Mouse (Mus musculus) C2C12 (cell line): Measurements from ENCODE around the gene Lrrc4c.

Experiments
- CEBPB ChIP-seq: IDR thresholded peaks from one replicate; pipeline ENCODE4 v1.6.1; 2011; ENCODE audit warnings: low read depth, mild to moderate bottlenecking, control low read depth, moderate library complexity
- CTCF ChIP-seq: IDR thresholded peaks from one replicate; pipeline ENCODE4 v1.5.1; 2011; ENCODE audit not compliant: control insufficient read depth, insufficient read depth, insufficient read length
- MAX ChIP-seq: IDR thresholded peaks from one replicate; pipeline ENCODE4 v1.6.1; 2011; ENCODE audit warnings: mild to moderate bottlenecking, control low read depth
- MYOD1 ChIP-seq: IDR thresholded peaks from one replicate; pipeline ENCODE4 v1.6.1; 2011; ENCODE audit warnings: low read depth; ENCODE audit not compliant: control insufficient read depth, insufficient read length
- MYOG ChIP-seq: IDR thresholded peaks from one replicate; pipeline ENCODE4 v1.6.1; 2011; ENCODE audit not compliant: control insufficient read depth, insufficient read length; ENCODE audit errors: extremely low read depth
- USF1 ChIP-seq: IDR thresholded peaks from one replicate; pipeline ENCODE4 v1.6.1; 2011; ENCODE audit warnings: low read depth, mild to moderate bottlenecking, control low read depth, moderate library complexity

DNA sequence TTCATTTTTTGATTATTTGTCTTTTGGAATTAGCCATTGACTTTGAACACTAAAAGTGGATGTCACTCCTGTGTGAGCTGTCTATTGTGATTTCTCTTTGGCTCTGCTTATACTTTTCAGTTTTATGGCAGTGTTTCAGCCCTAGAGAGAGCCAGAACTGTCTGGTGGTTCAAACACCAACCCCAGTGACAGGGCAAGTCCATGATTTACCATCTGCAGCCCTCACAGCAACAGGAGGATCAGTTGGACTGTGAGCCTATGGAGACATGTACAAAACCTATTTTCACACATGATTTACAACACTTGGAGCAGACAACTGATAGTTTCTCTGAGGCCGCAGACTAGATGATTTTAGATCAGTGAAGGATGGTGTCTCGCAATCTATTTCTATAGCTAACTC is 847.8 kb downstream of the Lrrc4c start:
- TF ChIP-seq CTCF (no peak), MYOD1 (no peak), USF1 (no peak), MAX (no peak), MYOG (no peak), CEBPB (no peak)
